Mouse (Mus musculus): Measurements from ENCODE around the gene Adgrg1. TPM values are rescaled to one million over a fixed set of nuclear protein-coding genes. Genes with fewer than 3 reads are reported as not detected.

The Adgrg1 gene
- polyA plus RNA-seq, 2 experiments, result 17.6 to 25.6 TPM

DNA sequence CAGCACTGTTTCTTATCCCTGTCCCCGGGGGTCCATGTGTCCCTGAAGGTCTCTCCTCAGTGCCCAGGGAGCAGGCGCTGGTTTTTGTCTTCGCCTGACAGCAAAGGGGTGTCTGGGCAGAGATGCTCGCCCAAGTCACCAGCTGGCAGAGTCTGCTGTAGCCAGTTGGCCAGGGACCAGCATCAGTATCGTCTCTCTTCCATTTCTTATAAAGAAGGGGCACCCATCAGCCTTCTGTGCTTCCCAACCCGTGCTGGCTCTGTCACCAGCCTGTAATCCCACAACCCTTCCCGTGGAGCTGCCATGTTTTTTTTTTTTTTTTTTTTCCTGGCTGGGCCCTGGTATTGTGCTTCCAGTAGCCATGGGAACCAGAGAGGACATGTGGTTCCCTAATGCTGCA lies 7.3 kb downstream of the Adgrg1 start:
- H3K9me3 ChIP-seq (ENCODE audit: control insufficient read depth, low read length), result no peaks in the 10 kb centered on the region
- H3K27ac ChIP-seq (replicated peaks; ENCODE audit: low read depth, low read length), result no peak overlapping the region
- TF ChIP-seq POLR2A (IDR thresholded peaks at IDR 0.05; ENCODE audit: borderline replicate concordance, extremely low read depth, insufficient read depth, insufficient read length), result no peak
- no peaks in the 10 kb centered on the region; the same call in 1 of the 2 replicates for H3K27me3 ChIP-seq (ENCODE audit: control insufficient read depth, insufficient read depth, low read length)
- WGBS, result 69% methylated on average over 7 of the region's 7 CpGs
- DNase-seq (ENCODE audit: low spot score) (no peak), ATAC-seq (ENCODE audit: low FRiP score, low read depth) (no peak)
- no peaks in the 10 kb centered on the region for H3K36me3 ChIP-seq (ENCODE audit: control insufficient read depth, insufficient read depth, low read length)
- peaks cover 33% of the 10 kb centered on the region for H3K4me1 ChIP-seq (ENCODE audit: control insufficient read depth, insufficient read depth, low read length)
- no peak overlapping the region for H3K4me3 ChIP-seq (replicated peaks; ENCODE audit: low read length)
- H3K4me2 ChIP-seq (replicated peaks; ENCODE audit: low read depth, low read length, severe bottlenecking), result no peak overlapping the region
- H3K9ac ChIP-seq (ENCODE audit: low read depth, low read length, severe bottlenecking), result no peak overlapping the region

GRCm38 (mm10) chr8:94983146-94983545 lies 8.6 kb downstream of the Adgrg1 start:
- H3K36me3 ChIP-seq (ENCODE audit: control insufficient read depth, insufficient read depth, low read length), result no peaks in the 10 kb centered on the region
- ATAC-seq (ENCODE audit: low FRiP score, low read depth) (no peak), DNase-seq (ENCODE audit: low spot score) (no peak)
- no peaks in the 10 kb centered on the region for H3K9me3 ChIP-seq (ENCODE audit: control insufficient read depth, low read length)
- 8% methylated on average over 5 of the region's 5 CpGs for WGBS
- H3K4me1 ChIP-seq (ENCODE audit: control insufficient read depth, insufficient read depth, low read length), result peaks cover 20% of the 10 kb centered on the region
- H3K27me3 ChIP-seq (ENCODE audit: control insufficient read depth, insufficient read depth, low read length), result no peaks in the 10 kb centered on the region
- no peak overlapping the region for H3K27ac ChIP-seq (replicated peaks; ENCODE audit: low read depth, low read length)
- no peak overlapping the region for H3K4me3 ChIP-seq (replicated peaks; ENCODE audit: low read length)
- TF ChIP-seq POLR2A (IDR thresholded peaks at IDR 0.05; ENCODE audit: borderline replicate concordance, extremely low read depth, insufficient read depth, insufficient read length), result no peak
- H3K4me2 ChIP-seq (replicated peaks; ENCODE audit: low read depth, low read length, severe bottlenecking), result no peak overlapping the region
- H3K9ac ChIP-seq (ENCODE audit: low read depth, low read length, severe bottlenecking), result no peak overlapping the region

- WGBS, result 31% methylated on average over 9 of the region's 10 CpGs
- DNase-seq (ENCODE audit: low spot score) (no peak), ATAC-seq (ENCODE audit: low FRiP score, low read depth) (peak; percentile 37; the same call in 1 of the 2 replicates)
- Histone ChIP-seq H3K36me3 (ENCODE audit: control insufficient read depth, insufficient read depth, low read length) (no peaks in the 10 kb centered on the region), H3K27me3 (ENCODE audit: control insufficient read depth, insufficient read depth, low read length) (no peaks in the 10 kb centered on the region), H3K9ac (ENCODE audit: low read depth, low read length, severe bottlenecking) (no peak overlapping the region), H3K27ac (replicated peaks; ENCODE audit: low read depth, low read length) (no peak overlapping the region; the same call in 1 of the 2 replicates), H3K4me3 (replicated peaks; ENCODE audit: low read length) (no peak overlapping the region), H3K9me3 (ENCODE audit: control insufficient read depth, low read length) (no peaks in the 10 kb centered on the region), H3K4me1 (ENCODE audit: control insufficient read depth, insufficient read depth, low read length) (peaks cover 16% of the 10 kb centered on the region), H3K4me2 (replicated peaks; ENCODE audit: low read depth, low read length, severe bottlenecking) (no peak overlapping the region)
- TF ChIP-seq POLR2A (IDR thresholded peaks at IDR 0.05; ENCODE audit: borderline replicate concordance, extremely low read depth, insufficient read depth, insufficient read length), result no peak
These were observed 9.4 kb downstream of the Adgrg1 start for GRCm38 (mm10) chr8:94983881-94984516.

GRCm38 (mm10) chr8:94985023-94985422 lies 10.5 kb downstream of the Adgrg1 start:
- TF ChIP-seq POLR2A (IDR thresholded peaks at IDR 0.05; ENCODE audit: borderline replicate concordance, extremely low read depth, insufficient read depth, insufficient read length), result no peak
- Histone ChIP-seq H3K27ac (replicated peaks; ENCODE audit: low read depth, low read length) (no peak overlapping the region), H3K27me3 (ENCODE audit: control insufficient read depth, insufficient read depth, low read length) (no peaks in the 10 kb centered on the region), H3K4me3 (replicated peaks; ENCODE audit: low read length) (no peak overlapping the region), H3K9ac (ENCODE audit: low read depth, low read length, severe bottlenecking) (no peak overlapping the region), H3K4me1 (ENCODE audit: control insufficient read depth, insufficient read depth, low read length) (peaks cover 16% of the 10 kb centered on the region), H3K9me3 (ENCODE audit: control insufficient read depth, low read length) (no peaks in the 10 kb centered on the region), H3K36me3 (ENCODE audit: control insufficient read depth, insufficient read depth, low read length) (no peaks in the 10 kb centered on the region), H3K4me2 (replicated peaks; ENCODE audit: low read depth, low read length, severe bottlenecking) (no peak overlapping the region)
- no peak for DNase-seq (ENCODE audit: low spot score)
- WGBS, result 94% methylated on average over 6 of the region's 6 CpGs
- ATAC-seq (ENCODE audit: low FRiP score, low read depth), result no peak

DNA sequence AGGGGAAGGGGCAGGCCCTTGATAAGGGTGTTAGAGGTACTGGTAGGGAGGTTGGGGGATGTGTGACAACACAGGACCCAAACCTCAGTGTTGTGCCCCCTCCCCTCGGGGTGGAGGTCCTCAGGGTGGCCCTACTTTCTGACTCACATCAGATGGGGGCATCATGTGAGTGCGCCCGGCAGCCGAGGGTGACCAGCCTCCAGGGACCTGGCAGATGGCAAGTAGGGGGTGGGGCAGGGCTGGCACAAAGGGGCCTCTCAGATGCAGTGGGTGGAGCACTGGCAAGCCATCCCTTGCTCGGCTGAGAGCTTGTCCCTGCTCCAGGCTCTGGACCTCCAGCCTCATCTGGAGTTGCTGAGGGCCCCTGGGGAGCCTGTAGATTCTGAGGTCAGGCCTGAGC lies 12.1 kb downstream of the Adgrg1 start:
- Histone ChIP-seq H3K4me2 (replicated peaks; ENCODE audit: low read depth, low read length, severe bottlenecking) (no peak overlapping the region), H3K36me3 (ENCODE audit: control insufficient read depth, insufficient read depth, low read length) (no peaks in the 10 kb centered on the region), H3K4me1 (ENCODE audit: control insufficient read depth, insufficient read depth, low read length) (peaks cover 16% of the 10 kb centered on the region), H3K9ac (ENCODE audit: low read depth, low read length, severe bottlenecking) (no peak overlapping the region), H3K4me3 (replicated peaks; ENCODE audit: low read length) (no peak overlapping the region), H3K27me3 (ENCODE audit: control insufficient read depth, insufficient read depth, low read length) (no peaks in the 10 kb centered on the region), H3K9me3 (ENCODE audit: control insufficient read depth, low read length) (no peaks in the 10 kb centered on the region), H3K27ac (replicated peaks; ENCODE audit: low read depth, low read length) (no peak overlapping the region)
- 62% methylated on average over 5 of the region's 5 CpGs for WGBS
- DNase-seq (ENCODE audit: low spot score) (no peak), ATAC-seq (ENCODE audit: low FRiP score, low read depth) (no peak)
- no peak for TF ChIP-seq POLR2A (IDR thresholded peaks at IDR 0.05; ENCODE audit: borderline replicate concordance, extremely low read depth, insufficient read depth, insufficient read length)

Measured in limb, embryonic 14.5 days (tissue).